Mouse (Mus musculus) liver, adult 2 months (tissue): ENCODE data around the gene Nectin2.
"Not testable (repeated sequence)": the region's sequence is repeated elsewhere in the genome, so short reads cannot be mapped to it uniquely, and the experiment has no call there.

ENCODE experiments used
- CTCF ChIP-seq: fragments of 200-500 bp; IDR thresholded peaks from 2 replicates; pipeline ENCODE4 v1.5.1; 2011; ENCODE audit warnings: low read depth, low read length, control low read depth
- POLR2A ChIP-seq: fragments of 200-500 bp; IDR thresholded peaks from 2 replicates; pipeline ENCODE4 v1.6.1; 2011; ENCODE audit warnings: low read length, control low read depth; ENCODE audit not compliant: insufficient read depth; ENCODE audit errors: extremely low read depth

GRCm38 (mm10) chr7:19686927-19687583 lies 63.2 kb downstream of the Nectin2 start:
- 0 out of 2 replicates have a peak, but pooled peaks have one; percentile 28 for TF ChIP-seq POLR2A
- TF ChIP-seq CTCF: not testable (repeated sequence)
